Mouse (Mus musculus) olfactory bulb, adult 2 months (tissue): ENCODE measurements around the gene Atp1a2.

Source experiments
- CTCF ChIP-seq: fragments of 200-500 bp; IDR thresholded peaks from 2 replicates; pipeline ENCODE4 v1.5.1; 2012; ENCODE audit warnings: low read depth, mild to moderate bottlenecking, low read length, moderate library complexity; ENCODE audit not compliant: insufficient read depth
- POLR2A ChIP-seq: fragments of 200-500 bp; IDR thresholded peaks from 2 replicates; pipeline ENCODE4 v1.6.1; 2012; ENCODE audit warnings: mild to moderate bottlenecking, low read depth, low read length, moderate library complexity; ENCODE audit not compliant: insufficient read depth

GRCm38 (mm10) chr1:172296816-172297510, 901 bp downstream of the Atp1a2 start:
- no peak for TF ChIP-seq CTCF
- no peak for TF ChIP-seq POLR2A
